Mouse (Mus musculus) heart, adult 2 months (tissue): ENCODE results near the gene Serpinb9b. TPM values are rescaled to one million over a fixed set of nuclear protein-coding genes. Genes with fewer than 3 reads are reported as not detected.

Source experiments
- DNase-seq, 2 experiments: peaks; one replicate each; pipeline ENCODE4 v3.0.0; 2021
- H3K27ac ChIP-seq: fragments of 200-600 bp; 2 replicates; pipeline ENCODE4 v1.8.1; 2022
- H3K27me3 ChIP-seq: fragments of 200-500 bp; 2 replicates; pipeline ENCODE4 v1.6.1; 2012; ENCODE audit warnings: mild to moderate bottlenecking, low read length, inconsistent platforms, mixed read lengths; ENCODE audit not compliant: control insufficient read depth, insufficient read depth
- H3K36me3 ChIP-seq: fragments of 200-500 bp; 2 replicates; pipeline ENCODE4 v1.6.1; 2012; ENCODE audit warnings: low read length, inconsistent platforms; ENCODE audit not compliant: control insufficient read depth, insufficient read depth
- H3K4me1 ChIP-seq: fragments of 200-500 bp; 2 replicates; pipeline ENCODE4 v1.6.1; 2011; ENCODE audit warnings: low read length; ENCODE audit not compliant: control insufficient read depth, insufficient read depth
- H3K4me3 ChIP-seq: fragments of 200-600 bp; 2 replicates; pipeline ENCODE4 v1.8.1; 2022
- H3K79me2 ChIP-seq: fragments of 200-500 bp; replicated peaks from 2 replicates; pipeline ENCODE4 v1.6.1; 2012; ENCODE audit warnings: mild to moderate bottlenecking, inconsistent platforms, low read length, moderate library complexity, mixed read lengths; ENCODE audit not compliant: control insufficient read depth, insufficient read depth
- H3K9ac ChIP-seq: fragments of 200-500 bp; 2 replicates; pipeline ENCODE4 v1.6.1; 2012; ENCODE audit warnings: low read depth, mild to moderate bottlenecking, control low read depth, inconsistent platforms, low read length, mixed read lengths
- CTCF ChIP-seq: fragments of 200-600 bp; IDR thresholded peaks from 2 replicates; pipeline ENCODE4 v1.8.1; 2022; ENCODE audit warnings: antibody characterized with exemption, mild to moderate bottlenecking, moderate library complexity
- EP300 ChIP-seq: fragments of 200-500 bp; IDR thresholded peaks from 2 replicates; pipeline ENCODE4 v1.6.1; 2011; ENCODE audit warnings: low read depth, low read length, control low read depth; ENCODE audit not compliant: insufficient read depth
- POLR2A ChIP-seq: fragments of 200-500 bp; IDR thresholded peaks from 2 replicates; pipeline ENCODE4 v1.6.1; 2011; ENCODE audit warnings: mild to moderate bottlenecking, low read depth, low read length, control low read depth; ENCODE audit not compliant: insufficient read depth
- WGBS: fragments of 180-500 bp; shearing (Covaris S2); methylation state at CpG from one replicate; pipeline ENCODE4 v1.1.7; 2018; 5-methylcytosine and 5-hydroxymethylcytosine counted together
- intact Hi-C: fragments of 180-260 bp; cut with DNase I; formaldehyde crosslinking; loops from one replicate; pipeline ENCODE4 v1.15.1; 2025
- polyA plus RNA-seq: library from polyadenylated mRNA; depleted of rRNA; stranded (reverse); fragments of >200 nt; gene quantifications from 2 replicates; pipeline ENCODE4 v1.2.3, GENCODE M21; 2012
- total RNA-seq, 2 experiments: library from RNA; stranded (reverse); gene quantifications; 2 replicates each; pipeline ENCODE4 v1.2.3; 2021

The Serpinb9b gene
- total and polyA plus RNA-seq, 3 experiments: 0.18 to 0.20 TPM; not detected in 1

- Histone ChIP-seq H3K4me1 (peaks cover 10% of the 10 kb centered on the region), H3K27ac (no peak overlapping the region), H3K79me2 (no peaks in the 10 kb centered on the region), H3K4me3 (no peak overlapping the region), H3K36me3 (peaks cover 18% of the 10 kb centered on the region), H3K9ac (no peak overlapping the region), H3K27me3 (no peaks in the 10 kb centered on the region)
- TF ChIP-seq POLR2A (no peak), EP300 (no peak), CTCF (no peak)
- DNase-seq: no peak
- intact Hi-C loops: loop anchor here (10.0 kb wide), 1 partner anchor 202 kb away; the partner anchor contains the start of genes D930007J09Rik and Wrnip1
- WGBS: 82% methylated on average over 3 of the region's 3 CpGs
Observed at GRCm38 (mm10) chr13:33006555-33006954, 20.7 kb upstream of the Serpinb9b start.

- Histone ChIP-seq H3K9ac (no peak overlapping the region), H3K79me2 (no peaks in the 10 kb centered on the region), H3K27me3 (no peaks in the 10 kb centered on the region), H3K4me1 (no peaks in the 10 kb centered on the region), H3K27ac (no peak overlapping the region), H3K36me3 (peaks cover 15% of the 10 kb centered on the region), H3K4me3 (no peak overlapping the region)
- no peak for TF ChIP-seq CTCF
- 73% methylated on average over 1 of the region's 1 CpGs for WGBS
- DNase-seq: no peak
- intact Hi-C loops: no loop called here
Observed at GRCm38 (mm10) chr13:33012395-33012794, 14.8 kb upstream of the Serpinb9b start.

GRCm38 (mm10) chr13:33013271-33013670 lies 13.9 kb upstream of the Serpinb9b start:
- no peaks in the 10 kb centered on the region for H3K4me1 ChIP-seq
- H3K9ac ChIP-seq: no peak overlapping the region
- peaks cover 13% of the 10 kb centered on the region for H3K36me3 ChIP-seq
- no peak overlapping the region for H3K27ac ChIP-seq
- TF ChIP-seq EP300: no peak
- TF ChIP-seq POLR2A: no peak
- no peak for TF ChIP-seq CTCF
- no peaks in the 10 kb centered on the region for H3K27me3 ChIP-seq
- WGBS: 73% methylated on average over 2 of the region's 2 CpGs
- H3K79me2 ChIP-seq: no peaks in the 10 kb centered on the region
- DNase-seq: no peak
- intact Hi-C loops: no loop called here
- H3K4me3 ChIP-seq: no peak overlapping the region

DNA sequence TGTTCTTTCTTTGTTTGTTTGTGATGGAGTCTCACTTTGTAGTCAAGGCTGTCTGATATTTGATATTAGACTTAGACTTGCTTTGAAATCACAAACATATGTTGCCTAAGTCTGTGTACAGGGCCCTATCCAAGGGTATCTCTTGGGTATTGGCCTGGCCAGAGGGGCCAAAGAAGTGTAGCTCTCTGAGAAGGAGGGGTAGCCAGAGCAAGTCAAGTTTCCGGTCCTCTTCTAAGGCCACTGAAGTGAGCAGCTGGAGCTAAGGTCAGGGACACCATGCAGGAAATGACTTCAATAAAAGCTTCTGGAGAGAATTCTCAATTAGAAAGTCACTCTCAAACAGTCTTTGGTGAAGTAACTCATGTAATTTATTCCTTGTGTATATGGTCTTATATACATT lies 4.8 kb upstream of the Serpinb9b start:
- no peak overlapping the region for H3K27ac ChIP-seq
- no peaks in the 10 kb centered on the region for H3K36me3 ChIP-seq
- no peaks in the 10 kb centered on the region for H3K4me1 ChIP-seq
- no peak overlapping the region for H3K9ac ChIP-seq
- no peaks in the 10 kb centered on the region for H3K79me2 ChIP-seq
- 64% methylated on average over 1 of the region's 1 CpGs for WGBS
- H3K4me3 ChIP-seq: no peak overlapping the region
- no peak for TF ChIP-seq POLR2A
- TF ChIP-seq CTCF: no peak
- TF ChIP-seq EP300: no peak
- H3K27me3 ChIP-seq: no peaks in the 10 kb centered on the region
- intact Hi-C loops: no loop called here
- no peak for DNase-seq

- TF ChIP-seq POLR2A (no peak), CTCF (no peak), EP300 (no peak)
- intact Hi-C loops: no loop called here
- no peak overlapping the region for H3K9ac ChIP-seq
Observed at GRCm38 (mm10) chr13:33026427-33027057, 674 bp upstream of the Serpinb9b start.

DNA sequence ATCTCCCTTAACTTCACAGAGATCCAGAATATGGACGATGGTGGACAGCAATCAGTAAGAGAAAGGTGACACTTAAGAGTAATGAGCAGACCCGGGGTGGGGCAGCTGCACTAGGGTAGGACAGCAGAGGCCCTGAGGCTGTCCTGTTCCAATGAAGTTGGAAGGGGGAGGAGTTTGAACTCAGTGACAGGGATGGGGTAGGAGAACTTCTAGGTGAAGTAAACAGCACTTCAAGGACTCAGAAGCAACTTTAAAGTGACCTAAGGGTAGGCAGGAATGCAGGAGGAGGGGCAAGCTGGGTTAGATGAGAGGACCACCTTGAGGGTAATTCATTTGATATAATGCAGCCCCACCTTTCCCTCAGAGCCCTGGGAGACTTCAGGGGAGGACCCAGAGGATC lies 930 bp downstream of the Serpinb9b start:
- Histone ChIP-seq H3K4me1 (no peaks in the 10 kb centered on the region), H3K27ac (no peak overlapping the region), H3K4me3 (no peak overlapping the region), H3K79me2 (no peaks in the 10 kb centered on the region), H3K27me3 (no peaks in the 10 kb centered on the region), H3K36me3 (no peaks in the 10 kb centered on the region), H3K9ac (no peak overlapping the region)
- intact Hi-C loops: no loop called here
- TF ChIP-seq CTCF: no peak
- no peak for TF ChIP-seq POLR2A
- TF ChIP-seq EP300: no peak
- no peak for DNase-seq
- 52% methylated on average over 2 of the region's 2 CpGs for WGBS

More at GRCm38 (mm10) chr13:33026427-33027057, 674 bp upstream of the Serpinb9b start:
- Histone ChIP-seq H3K4me1 (no peaks in the 10 kb centered on the region), H3K27ac (no peak overlapping the region), H3K4me3 (no peak overlapping the region), H3K36me3 (no peaks in the 10 kb centered on the region), H3K27me3 (no peaks in the 10 kb centered on the region), H3K79me2 (no peaks in the 10 kb centered on the region)
- WGBS: 40% methylated on average over 1 of the region's 1 CpGs
- DNase-seq: no peak
